24 mouse cellular contexts compared by ENCODE assay signal in the genomic region with DNA sequence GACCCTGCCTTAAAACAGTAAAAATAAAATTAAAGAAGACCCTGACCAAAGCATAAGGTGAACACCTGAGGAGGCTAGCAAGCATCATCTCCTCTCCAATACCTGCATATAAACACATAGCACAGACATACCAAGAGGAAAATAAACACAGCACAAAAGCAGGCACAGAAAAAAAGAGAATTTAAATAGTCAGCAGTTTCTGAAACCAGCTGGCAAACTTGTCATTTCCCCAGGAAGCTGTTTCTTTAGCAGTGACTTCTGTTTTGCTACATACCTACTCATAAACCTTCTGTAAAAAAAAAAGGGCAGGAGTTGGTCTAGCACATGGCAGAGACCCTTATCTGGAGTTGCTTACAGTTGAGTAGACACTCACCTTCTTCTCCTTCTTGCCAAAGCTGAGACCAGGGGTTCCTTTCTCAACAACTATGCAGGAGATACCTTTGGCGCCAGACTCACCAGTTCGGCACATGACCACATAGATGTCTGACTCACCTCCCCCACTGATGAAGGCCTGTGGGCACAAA.
"Had no signal": no experiment of that assay in that cellular context is flagged by ENCODE, and none has a peak within 500 bp of the region (broad histone marks: within the 10 kb centered on the region; RNA-seq: fewer than 3 reads in every experiment).

No protein-coding gene starts in this region.

- H3K9ac ChIP-seq: liver, embryonic 13.5 days; liver, embryonic 15.5 days; liver, postnatal 0 days; lung, embryonic 15.5 days; midbrain, embryonic 13.5 days; midbrain, embryonic 15.5 days; neural tube, embryonic 13.5 days; neural tube, embryonic 15.5 days had no signal

- ATAC-seq: liver, postnatal 0 days; lung, postnatal 0 days; midbrain, embryonic 13.5 days; midbrain, embryonic 15.5 days had no signal

- H3K27me3 ChIP-seq: liver, embryonic 13.5 days; liver, embryonic 15.5 days; lung, embryonic 15.5 days; megakaryocyte, embryonic 14.5 days; midbrain, embryonic 13.5 days; midbrain, embryonic 15.5 days; neural tube, embryonic 13.5 days; neural tube, embryonic 15.5 days had no signal

- DNase-seq: liver, embryonic 13.5 days; liver, postnatal 0 days; lung, adult 2 months; lung, postnatal 14 days; lung, postnatal 36 days; retina, postnatal 1 day; right cerebral cortex, adult 18-20 months; right cerebral cortex, postnatal 25 days; right cerebral cortex, postnatal 4 days; spleen, adult 18-20 months; thymus, adult 18-20 months; thymus, postnatal 25 days; thymus, postnatal 4 days had no signal

- H3K4me1 ChIP-seq: liver, embryonic 15.5 days; lung, embryonic 15.5 days; midbrain, embryonic 13.5 days; midbrain, embryonic 15.5 days; neural tube, embryonic 13.5 days; neural tube, embryonic 15.5 days had no signal

- H3K9me3 ChIP-seq: liver, embryonic 13.5 days; liver, embryonic 15.5 days; lung, embryonic 15.5 days; megakaryocyte, embryonic 14.5 days; midbrain, embryonic 13.5 days; midbrain, embryonic 15.5 days; neural tube, embryonic 13.5 days; neural tube, embryonic 15.5 days had no signal

- H3K27ac ChIP-seq: liver, embryonic 13.5 days; liver, embryonic 15.5 days; lung, embryonic 15.5 days; midbrain, embryonic 13.5 days; midbrain, embryonic 15.5 days; neural tube, embryonic 13.5 days; neural tube, embryonic 15.5 days had no signal

- H3K4me2 ChIP-seq: liver, embryonic 11.5 days; liver, embryonic 13.5 days; liver, embryonic 15.5 days; lung, embryonic 15.5 days; midbrain, embryonic 11.5 days; midbrain, embryonic 13.5 days; midbrain, embryonic 15.5 days; neural tube, embryonic 13.5 days; neural tube, embryonic 15.5 days had no signal

- H3K4me3 ChIP-seq: liver, embryonic 13.5 days; liver, embryonic 15.5 days; lung, embryonic 15.5 days; megakaryocyte, embryonic 14.5 days; midbrain, embryonic 13.5 days; midbrain, embryonic 15.5 days; myocyte; neural tube, embryonic 13.5 days; neural tube, embryonic 15.5 days had no signal
